Mouse (Mus musculus) activated CD4-positive, CD25-positive, alpha-beta regulatory T cell, adult 4 months (primary cell): Measurements from ENCODE around the gene Diaph2. TPM values are rescaled to one million over a fixed set of nuclear protein-coding genes. Genes with fewer than 3 reads are reported as not detected.
A peak's percentile ranks its signal among the peaks of the same experiment; 100 is the strongest.
"Not testable (repeated sequence)": the region's sequence is repeated elsewhere in the genome, so short reads cannot be mapped to it uniquely, and the experiment has no call there.

Source experiments
- ATAC-seq: one replicate; pipeline ENCODE4 v1.8.0; 2017
- polyA plus RNA-seq, 2 experiments: library from polyadenylated mRNA; unstranded; fragments of 100-300 nt; shearing (Covaris generic); gene quantifications; one replicate each; pipeline ENCODE4 v1.2.1; 2017

Gene Diaph2
- polyA plus RNA-seq, 2 experiments from 2014 or later = 6.1 to 6.2 TPM

DNA sequence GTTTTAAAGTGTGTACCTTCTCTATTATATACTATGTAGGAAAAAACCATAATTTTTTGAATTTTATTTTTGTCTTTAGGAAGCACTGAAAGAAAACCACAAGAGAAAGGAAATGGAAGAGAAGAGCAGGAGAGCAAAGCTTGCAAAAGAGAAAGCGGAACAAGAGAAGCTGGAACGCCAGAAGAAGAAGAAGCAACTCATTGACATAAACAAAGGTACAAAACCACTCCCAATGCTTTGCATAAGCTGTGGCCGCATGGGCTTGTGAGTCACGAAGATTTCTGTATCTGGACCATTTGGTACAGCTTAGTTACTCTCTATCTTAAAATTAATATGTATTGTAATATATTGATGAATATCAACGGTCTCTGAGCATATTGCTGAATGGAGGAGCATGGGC lies 540.2 kb downstream of the Diaph2 start:
- no peak for ATAC-seq

DNA sequence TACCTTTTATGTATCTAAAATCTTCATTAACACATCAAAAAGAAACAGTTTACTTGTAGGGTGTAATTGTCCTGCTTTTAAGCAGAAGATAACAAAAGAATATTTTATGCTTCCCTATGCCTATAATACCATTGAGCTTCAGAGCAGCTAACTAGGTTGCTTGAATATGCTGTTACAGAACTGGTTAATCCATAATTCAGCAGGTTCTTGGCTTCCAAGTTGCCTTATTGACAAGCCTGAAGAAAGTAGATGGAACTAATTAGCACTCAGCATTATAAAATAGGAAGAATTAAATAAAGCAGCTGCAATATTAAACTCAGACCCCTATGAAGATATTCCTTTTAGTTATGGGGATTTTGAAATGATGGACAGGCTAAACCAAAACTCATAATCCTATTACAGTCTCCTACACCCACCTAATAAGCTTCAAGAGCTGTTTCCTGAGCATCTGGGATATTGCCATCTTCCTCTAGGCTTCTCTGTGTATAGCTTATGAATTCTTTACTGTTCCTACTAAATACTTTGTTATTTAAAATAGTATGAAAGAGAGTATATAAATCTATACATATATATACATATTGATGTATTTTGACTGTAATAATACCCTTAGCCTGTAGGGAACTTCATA lies 601.4 kb downstream of the Diaph2 start:
- ATAC-seq = no peak

DNA sequence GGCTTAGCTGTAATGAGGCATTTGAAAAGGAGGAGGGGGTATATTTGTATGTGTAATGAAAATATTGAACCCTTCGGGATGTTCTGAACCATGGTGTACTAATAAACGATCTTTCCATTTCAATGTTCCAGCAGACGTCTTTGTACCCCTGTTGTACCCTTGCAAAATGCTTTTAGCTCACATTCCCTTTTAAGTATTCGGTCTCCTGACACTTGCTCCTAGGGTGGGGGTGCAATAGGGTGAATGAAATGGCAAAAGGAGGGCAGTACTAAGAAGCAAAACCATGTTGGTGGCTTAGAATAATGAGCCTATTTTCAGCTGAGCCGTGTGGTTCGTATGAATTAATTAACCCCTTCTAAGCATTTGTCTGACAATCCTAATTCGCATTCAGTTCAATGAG lies 601.9 kb downstream of the Diaph2 start:
- ATAC-seq = no peak

DNA sequence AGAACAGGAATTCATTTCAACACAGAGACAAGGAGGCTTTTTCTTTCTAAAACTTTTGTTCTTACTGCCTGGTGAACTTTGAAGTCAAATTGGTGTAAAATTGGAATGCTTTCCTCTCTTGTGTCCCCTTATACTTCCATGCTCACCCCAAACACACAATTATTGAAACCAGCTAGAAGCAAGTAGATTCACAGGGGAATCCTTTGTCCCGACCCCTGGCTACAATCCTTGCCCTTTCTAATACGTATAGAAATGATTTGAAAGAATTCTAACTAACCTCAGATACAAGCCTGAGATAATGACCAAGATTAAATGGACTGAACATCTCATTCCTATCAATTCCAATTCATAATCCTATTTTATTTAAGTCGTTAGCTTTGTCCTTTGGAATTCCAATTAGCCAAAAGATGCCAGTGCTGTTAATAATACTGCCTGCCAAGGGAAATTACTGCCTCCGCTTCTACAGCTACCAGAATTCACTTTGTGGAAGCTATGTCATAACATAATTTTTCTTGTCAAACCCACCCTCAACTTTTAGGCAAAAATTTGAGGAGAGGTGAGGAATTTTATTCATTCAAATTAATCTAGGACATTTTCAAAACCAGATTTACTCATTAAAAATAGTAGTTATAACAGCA lies 644.1 kb downstream of the Diaph2 start:
- no peak for ATAC-seq

DNA sequence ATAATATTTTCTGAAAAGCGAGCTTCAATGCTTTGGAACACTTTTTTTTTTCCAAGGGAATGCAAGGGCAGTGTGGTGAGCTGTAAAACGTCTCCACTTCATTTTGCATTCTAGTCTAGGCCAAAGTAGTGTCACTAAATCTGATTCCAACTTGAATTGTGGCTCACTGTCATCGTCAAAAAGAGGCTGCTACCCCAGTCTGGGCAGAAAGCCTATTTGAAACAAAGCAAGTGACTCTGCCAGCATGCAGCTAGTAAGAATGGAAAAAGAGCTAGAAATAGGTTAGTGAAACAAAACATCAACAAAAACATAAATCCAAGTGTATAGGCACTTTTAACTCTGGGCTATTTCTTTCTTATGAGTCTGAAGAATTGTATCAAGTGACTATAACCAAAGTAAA lies 653.7 kb downstream of the Diaph2 start:
- no peak for ATAC-seq

DNA sequence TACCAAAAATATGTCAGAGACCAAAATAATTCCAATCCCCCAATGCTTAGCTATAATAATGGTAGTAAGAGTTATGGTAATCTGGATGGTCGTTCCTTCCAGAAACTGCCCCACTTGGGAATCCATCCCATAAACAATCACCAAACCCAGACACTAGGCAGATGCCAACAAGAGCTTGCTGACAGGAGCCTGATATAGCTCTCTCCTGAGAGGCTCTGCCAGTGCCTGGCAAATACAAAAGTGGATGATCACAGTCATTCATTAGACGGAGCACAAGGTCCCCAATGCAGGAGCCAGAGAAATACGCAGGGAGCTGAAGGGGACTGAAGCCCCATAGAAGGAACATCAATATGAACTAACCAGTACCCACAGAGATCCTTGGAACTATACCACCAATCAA lies 657.9 kb downstream of the Diaph2 start:
- ATAC-seq = not testable (repeated sequence)

DNA sequence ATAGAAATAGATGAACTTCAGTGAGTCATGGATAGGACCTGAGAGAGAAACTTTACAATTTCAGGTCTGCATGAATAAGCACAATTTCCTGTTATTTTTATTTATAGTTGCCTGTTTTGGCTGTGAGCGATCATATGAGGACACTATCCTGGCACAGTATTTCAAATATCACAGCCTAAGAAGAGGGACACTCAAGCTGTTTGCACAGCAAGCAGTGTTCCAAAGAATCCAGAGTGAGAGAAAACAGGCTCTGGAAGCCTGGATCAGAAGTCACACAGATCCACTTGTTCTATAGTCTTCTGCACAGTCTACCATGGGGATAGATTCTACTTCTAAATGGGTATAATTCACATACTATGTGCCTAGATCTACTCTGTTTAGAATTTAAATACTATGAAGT lies 659.4 kb downstream of the Diaph2 start:
- ATAC-seq = no peak

DNA sequence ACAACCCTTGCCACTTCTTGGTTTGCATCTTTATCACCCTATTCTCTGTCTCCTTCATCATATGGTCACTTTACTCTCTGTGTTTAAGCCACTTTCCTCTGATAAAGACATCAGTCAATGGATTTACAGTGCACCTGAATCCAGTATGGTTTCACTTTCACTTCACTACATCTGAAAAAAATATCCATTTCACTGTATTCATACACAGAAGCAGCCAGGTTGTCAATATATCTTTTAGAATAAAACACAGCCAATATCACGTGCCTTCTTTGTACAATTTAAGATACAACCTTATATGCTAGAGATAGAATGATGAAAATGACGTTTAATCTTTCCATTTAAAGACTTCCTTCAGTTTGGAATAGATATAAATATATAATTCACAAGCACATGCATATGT lies 673.6 kb downstream of the Diaph2 start:
- peak; percentile 73 for ATAC-seq

DNA sequence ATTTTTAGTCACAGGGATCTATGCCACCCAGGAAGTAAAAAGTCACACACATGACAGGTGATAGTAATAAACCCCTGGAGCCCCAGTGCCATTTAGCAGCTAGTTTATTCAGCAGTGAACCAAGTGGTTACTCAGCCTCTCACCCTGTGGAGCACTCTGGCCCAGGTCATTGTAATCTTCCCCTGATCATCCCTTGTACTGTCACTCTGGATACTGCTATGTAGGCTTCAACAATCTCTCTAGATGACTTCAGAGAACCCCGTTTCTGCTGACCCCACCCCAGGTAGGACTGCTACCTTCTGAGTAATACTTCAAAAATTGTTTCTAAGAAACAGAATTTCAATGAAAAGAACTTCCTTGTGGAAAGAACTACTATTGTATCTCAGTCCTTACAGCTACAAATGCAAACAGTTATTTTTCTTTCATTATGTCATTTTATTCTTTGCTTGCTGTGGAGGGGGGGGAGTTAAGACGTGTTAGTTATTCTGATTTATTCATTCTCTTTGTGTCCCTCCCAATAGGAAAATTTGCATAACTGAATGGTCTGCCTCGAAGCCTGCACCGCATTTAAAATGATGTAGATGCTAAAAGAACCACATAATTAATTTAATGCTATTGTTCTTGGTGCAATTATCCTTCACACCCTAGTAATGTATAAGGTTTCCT lies 702.4 kb downstream of the Diaph2 start:
- ATAC-seq = no peak

DNA sequence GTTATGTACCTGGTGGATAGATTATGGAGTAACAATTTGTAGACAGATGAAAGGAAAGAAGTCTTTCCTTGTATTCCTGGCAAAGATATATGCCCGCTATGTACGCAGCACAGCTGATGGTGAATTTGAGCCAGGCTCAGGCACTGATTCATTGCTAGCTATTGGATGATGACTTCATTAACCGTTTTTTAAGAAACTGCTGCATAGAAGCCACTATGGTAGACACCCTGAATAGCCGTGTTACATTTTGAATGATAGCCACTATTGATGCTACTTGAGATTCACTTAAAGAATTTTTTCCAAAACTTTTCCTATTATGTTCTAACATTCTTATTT lies 702.9 kb downstream of the Diaph2 start:
- ATAC-seq = no peak

DNA sequence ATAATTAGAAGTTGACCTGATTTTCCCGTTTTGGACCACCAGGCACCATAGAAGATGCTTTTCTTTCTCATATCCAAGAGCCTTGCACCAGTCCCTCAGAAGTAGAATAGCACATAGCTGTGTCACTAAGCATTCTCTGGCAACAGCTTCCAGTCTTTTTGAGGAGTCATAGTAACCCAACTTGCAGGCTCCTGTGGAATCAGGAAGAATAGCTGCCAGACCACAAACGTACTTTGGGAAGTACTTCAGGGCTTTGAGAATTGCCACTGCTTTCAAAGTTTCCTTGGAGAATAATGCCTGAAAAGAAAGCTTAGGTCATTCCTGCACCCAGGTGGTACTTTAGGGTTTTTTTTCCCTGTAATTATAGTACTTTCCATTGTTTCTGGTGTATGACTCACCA lies 723.6 kb downstream of the Diaph2 start:
- ATAC-seq = no peak

DNA sequence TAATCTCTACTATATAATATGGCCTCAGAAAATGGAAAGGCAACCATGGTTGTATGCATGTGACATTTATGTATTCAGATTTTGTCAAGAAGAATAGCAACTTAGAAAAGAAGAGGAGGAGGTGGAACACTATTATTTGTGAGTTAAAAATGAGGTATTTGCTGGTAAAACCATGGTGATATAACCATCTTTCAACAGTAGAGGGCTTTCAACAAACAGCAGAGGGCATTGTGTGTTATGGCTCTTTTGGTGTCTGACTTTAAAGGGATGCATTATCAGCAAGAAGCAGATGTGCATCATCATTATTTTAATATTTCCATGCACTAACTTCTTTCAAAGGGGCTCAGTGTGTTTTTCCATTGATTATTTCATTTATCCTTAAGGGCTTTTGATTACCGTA lies 731.3 kb downstream of the Diaph2 start:
- ATAC-seq = peak; percentile 36

DNA sequence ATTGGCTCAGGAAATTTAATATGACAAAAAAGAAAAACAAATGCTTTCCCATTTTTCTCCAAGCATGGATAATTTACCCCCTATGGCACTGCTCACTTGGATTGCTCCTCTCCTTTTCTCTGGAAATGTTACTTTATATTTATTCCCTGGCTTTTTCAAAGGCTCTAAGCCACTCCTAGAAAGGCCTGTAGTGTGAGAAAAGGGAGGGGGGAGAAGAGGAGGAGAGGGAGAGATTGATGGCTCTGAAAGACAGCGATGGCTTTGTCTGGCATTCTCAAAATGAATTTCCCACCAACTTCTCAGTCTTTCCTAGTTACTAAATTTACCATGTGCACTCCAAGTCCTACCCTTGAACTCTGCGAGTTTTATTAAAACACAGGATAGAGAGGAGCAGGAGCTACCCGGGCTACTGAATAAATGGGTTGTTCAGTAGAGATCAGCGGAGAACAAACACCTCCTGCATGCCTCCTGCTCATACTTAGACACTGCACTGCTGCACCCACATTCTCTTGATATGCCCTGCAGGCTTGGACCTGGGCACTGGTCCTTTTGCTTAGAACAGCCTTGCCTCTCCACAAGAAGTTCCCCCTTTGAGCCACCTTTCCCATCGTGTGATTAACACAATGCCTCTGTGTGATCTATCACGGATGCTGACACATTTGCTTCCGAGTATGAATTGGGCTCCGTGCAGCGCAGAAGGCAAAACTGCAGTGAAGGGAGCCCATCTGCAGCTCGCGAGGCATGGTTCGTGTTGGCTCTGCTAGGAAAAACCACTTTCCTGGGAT lies 753.3 kb downstream of the Diaph2 start:
- ATAC-seq = no peak

DNA sequence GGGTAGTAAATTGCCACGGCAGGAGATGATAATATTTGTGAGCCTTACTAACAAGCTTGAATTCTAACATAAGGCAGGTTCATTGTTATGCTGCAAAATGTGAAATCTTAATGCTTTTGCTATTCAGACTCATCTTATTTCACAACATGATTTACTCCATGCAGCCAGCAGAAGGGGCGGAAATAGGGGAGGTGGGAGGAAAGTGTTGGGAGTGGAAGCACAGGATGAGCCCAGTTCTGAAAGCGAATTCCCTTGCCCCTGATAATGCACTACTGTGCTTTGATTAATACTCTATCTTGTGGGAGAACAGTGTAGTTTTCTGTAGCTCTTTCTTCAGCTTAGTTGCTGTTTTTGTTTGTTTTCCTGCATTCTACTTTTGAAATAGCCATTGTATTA lies 753.9 kb downstream of the Diaph2 start:
- no peak for ATAC-seq

DNA sequence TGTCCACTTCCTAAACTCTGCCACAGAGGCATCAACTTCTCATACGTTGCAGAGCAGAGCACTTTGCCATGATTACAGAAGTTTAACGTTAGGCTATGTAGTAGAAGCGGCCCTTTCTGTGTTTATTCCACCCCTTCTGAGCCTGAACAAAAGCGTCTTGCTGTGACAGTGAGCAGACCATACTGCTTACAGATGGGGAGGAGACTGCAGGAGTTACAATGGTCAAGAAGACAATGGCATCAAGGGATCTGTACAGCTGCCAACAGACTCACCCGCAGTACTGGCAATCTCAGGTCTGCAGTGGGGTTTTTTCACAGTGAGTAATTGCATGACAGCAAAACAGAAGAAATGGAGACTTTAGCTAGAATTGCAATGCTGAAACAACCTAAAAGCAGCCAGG lies 756.1 kb downstream of the Diaph2 start:
- no peak for ATAC-seq
